Mouse (Mus musculus) spleen, adult 2 months (tissue): ENCODE data around the gene Tuba8.

Experiments
- CTCF ChIP-seq: fragments of 200-500 bp; IDR thresholded peaks from 2 replicates; pipeline ENCODE4 v1.5.1; 2011; ENCODE audit warnings: mild to moderate bottlenecking, inconsistent platforms; ENCODE audit not compliant: insufficient read depth, insufficient read length, insufficient replicate concordance; ENCODE audit errors: extremely low read depth
- POLR2A ChIP-seq: fragments of 200-500 bp; IDR thresholded peaks from 2 replicates; pipeline ENCODE4 v1.6.1; 2011; ENCODE audit warnings: low read depth, low read length, inconsistent platforms

DNA sequence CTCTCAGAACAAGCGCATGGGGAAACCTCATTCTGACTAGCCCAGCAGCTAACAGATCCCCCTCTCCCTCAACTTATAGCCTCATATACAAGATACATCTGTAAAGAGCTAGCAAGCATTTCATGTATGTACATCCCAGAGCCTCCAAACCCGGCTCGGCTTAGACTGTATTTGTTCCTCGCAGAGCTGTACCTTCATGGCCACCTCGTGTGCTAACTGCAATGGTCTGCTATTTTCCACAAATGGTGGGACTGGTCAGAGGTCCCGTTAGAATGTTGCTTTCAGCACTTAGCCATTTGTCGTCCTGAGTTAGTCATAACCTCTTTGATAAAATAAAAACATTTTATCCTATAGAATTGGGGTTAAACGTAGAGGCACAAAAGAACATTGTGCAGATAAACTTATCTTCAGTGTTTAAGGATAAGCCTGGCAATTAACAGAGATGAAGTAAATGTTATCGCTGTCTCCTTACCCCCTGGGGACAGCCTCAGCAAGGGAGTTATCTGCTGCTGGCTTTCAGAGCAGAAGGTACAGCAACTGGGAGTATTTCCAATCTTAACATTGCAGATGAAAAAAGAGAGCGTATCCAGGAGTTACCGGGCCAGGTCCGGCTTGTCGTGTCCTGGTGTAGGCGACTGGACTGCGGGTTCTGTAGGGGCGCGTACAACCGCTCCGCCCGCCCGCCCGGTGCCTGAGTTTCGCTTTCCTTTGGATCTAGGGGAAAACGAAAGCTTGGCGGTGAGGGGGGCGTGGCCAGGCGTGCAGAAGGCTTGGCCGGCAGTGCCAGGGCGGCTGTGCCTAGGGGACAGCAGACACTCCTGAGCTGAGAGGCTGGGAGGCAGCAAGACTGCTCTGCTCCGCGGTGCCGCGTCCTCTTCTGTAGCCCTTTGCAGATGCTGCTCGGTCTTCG, 34.9 kb downstream of the Tuba8 start, which contains the start of gene Usp18:
- TF ChIP-seq POLR2A (peak; percentile 90), CTCF (no peak)
